8 mouse cellular contexts compared by ENCODE assay signal in the genomic region with DNA sequence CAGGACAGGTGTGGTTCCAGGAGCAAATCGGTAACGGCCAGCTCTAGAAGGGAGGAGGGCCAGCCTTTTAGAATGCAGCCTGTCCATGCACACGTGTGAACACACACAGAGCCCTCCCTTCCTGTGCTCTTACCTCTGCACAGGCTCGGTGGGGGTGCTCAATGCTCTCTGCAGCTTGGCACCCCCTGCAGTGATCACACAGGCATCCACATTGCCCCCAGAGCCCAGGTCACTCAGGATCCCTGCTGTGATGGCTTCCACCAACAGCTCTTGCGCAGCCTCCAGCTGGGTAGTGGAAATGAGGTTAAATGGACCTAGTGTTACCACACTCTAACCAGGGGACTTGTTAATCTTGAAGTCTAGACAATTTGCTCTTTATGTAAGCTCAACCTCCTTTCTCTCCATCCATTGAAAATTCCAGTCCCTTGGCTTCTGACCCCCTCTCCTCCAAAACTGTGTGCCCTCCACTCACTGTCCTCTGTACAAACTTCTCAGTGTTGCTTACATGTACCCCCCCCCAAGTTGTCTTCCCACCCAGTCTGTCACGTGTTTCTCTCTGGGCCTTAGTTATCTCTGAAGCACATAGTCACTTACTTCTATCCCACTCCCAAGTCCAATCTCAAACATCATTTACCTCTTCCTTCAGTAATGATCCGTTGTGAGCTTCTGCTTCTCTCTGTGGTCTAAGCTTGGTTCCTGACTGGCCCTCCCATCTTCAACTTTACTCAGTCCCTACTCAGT. TPM values are rescaled to one million over a fixed set of nuclear protein-coding genes. Genes with fewer than 3 reads are reported as not detected.
A peak's percentile ranks its signal among the peaks of the same experiment; 100 is the strongest.
DNase-seq lines count a peak whose midpoint lies in the region; ATAC-seq lines count a peak whose summit lies in the region.

No protein-coding gene starts in this region.

- H3K36me3 ChIP-seq in liver, embryonic 12.5 days: peaks cover 37% of the 10 kb centered on the region

- H3K9me3 ChIP-seq in liver, embryonic 12.5 days (replicated peaks): no peaks in the 10 kb centered on the region

- peak; percentile 56 for DNase-seq in cerebellum, adult 11-12 months
- DNase-seq in testis, postnatal 10 days (ENCODE audit: low spot score): peak; percentile 37
- DNase-seq in testis, postnatal 14 days (ENCODE audit: low spot score): no peak
- DNase-seq in spleen, postnatal 10 days (ENCODE audit: low spot score in 2 of 2): no peak
- no peak for DNase-seq in T-cell, adult 2 months (ENCODE audit: low spot score)
- DNase-seq in kidney, postnatal 25 days: no peak

- H3K9ac ChIP-seq in liver, embryonic 12.5 days: peak overlapping the region; percentile 82

- no peaks in the 10 kb centered on the region for H3K27me3 ChIP-seq in liver, embryonic 12.5 days (replicated peaks)

- 14% methylated on average over 7 of the region's 7 CpGs for WGBS in liver, embryonic 12.5 days (ENCODE audit: insufficient replicate concordance)

- H3K4me3 ChIP-seq in liver, embryonic 12.5 days: peak overlapping the region; percentile 84

- no peak for ATAC-seq in cerebellum, adult (ENCODE audit: insufficient number of reproducible peaks, low FRiP score, low TSS enrichment)
- ATAC-seq in liver, embryonic 12.5 days: 0 out of 2 replicates have a peak, but pooled peaks have one; percentile 5

- H3K4me2 ChIP-seq in liver, embryonic 12.5 days: peak overlapping the region; percentile 96

- peak overlapping the region; percentile 84 for H3K27ac ChIP-seq in liver, embryonic 12.5 days

- peaks cover 41% of the 10 kb centered on the region for H3K4me1 ChIP-seq in liver, embryonic 12.5 days

RNA-seq across cellular contexts. Expression of a gene that starts 2.2 kb away (rescaled TPM):
- 77.2 and 84.6 TPM in 2 replicates for polyA plus RNA-seq in liver, embryonic 12.5 days (2016; fragmentation: Nextera tagmentation; extraction: Ambion mirVana)

RNA-seq across cellular contexts. Expression of a gene that starts 2.4 kb away (rescaled TPM):
- 0.94 and 1.0 TPM in 2 replicates for polyA plus RNA-seq in liver, embryonic 12.5 days (2016; fragmentation: Nextera tagmentation; extraction: Ambion mirVana)

RNA-seq across cellular contexts. Expression of a gene that starts 7.1 kb away (rescaled TPM):
- 26.3 and 29.2 TPM in 2 replicates for polyA plus RNA-seq in liver, embryonic 12.5 days (2016; fragmentation: Nextera tagmentation; extraction: Ambion mirVana)

RNA-seq across cellular contexts. Expression of a gene that starts 29.9 kb away (rescaled TPM):
- 18.2 and 18.6 TPM in 2 replicates for polyA plus RNA-seq in liver, embryonic 12.5 days (2016; fragmentation: Nextera tagmentation; extraction: Ambion mirVana)

RNA-seq across cellular contexts. Expression of a gene that starts 35.8 kb away (rescaled TPM):
- polyA plus RNA-seq in liver, embryonic 12.5 days (2016; fragmentation: Nextera tagmentation; extraction: Ambion mirVana): 13.1 and 14.3 TPM in 2 replicates

Comparison
In these comparisons a context has a peak if more than half of its experiments do, and no peak if none do; other contexts are left out.
1. DNase-seq: peak in cerebellum, adult 11-12 months (single experiment) and testis, postnatal 10 days (single experiment); none in testis, postnatal 14 days (single experiment), spleen, postnatal 10 days (0 of 2), T-cell, adult 2 months (single experiment) and kidney, postnatal 25 days (0 of 2).